Mouse (Mus musculus) Patski (cell line): ENCODE measurements around the gene Pamr1. TPM values are rescaled to one million over a fixed set of nuclear protein-coding genes. Genes with fewer than 3 reads are reported as not detected.

Experiments used
- ATAC-seq: fragments of 100-300 bp; one replicate; pipeline ENCODE4 v1.8.0; 2021
- CTCF ChIA-PET: fragments of 350-600 bp; sonication (Branson Sonifier 250); formaldehyde crosslinking; loops from one replicate; lab custom pipeline; 2022; ENCODE audit warnings: inconsistent platforms; lab: Charles Lee
- POLR2A ChIA-PET: fragments of 350-600 bp; sonication (Branson Sonifier 250); formaldehyde crosslinking; loops from one replicate; lab custom pipeline; 2022; ENCODE audit warnings: antibody characterized with exemption, inconsistent platforms; lab: Charles Lee
- DNase-seq: peaks from one replicate; pipeline ENCODE4 v3.0.0-alpha.2; 2011; ENCODE audit warnings: low read depth, low spot score
- H3K27me3 ChIP-seq: fragments of 371-371 bp; one replicate; pipeline ENCODE4 v1.5.1; 2021
- CTCF ChIP-seq: fragments of 100-300 bp; IDR thresholded peaks from one replicate; pipeline ENCODE4 v1.5.1; 2021
- in situ Hi-C: fragments of 300-500 bp; cut with MboI; formaldehyde crosslinking; loops from 3 replicates; pipeline ENCODE4 v1.11.1; 2018; ENCODE audit warnings: low pct_unique_long_range_greater_than_20kb, mixed read lengths
- polyA plus RNA-seq: library from polyadenylated mRNA; unstranded; gene quantifications from one replicate; pipeline ENCODE4 v1.2.3, GENCODE M21; 2021

The Pamr1 gene
- polyA plus RNA-seq, 1 experiment from 2014 or later, result 19.0 TPM

GRCm38 (mm10) chr2:102676716-102677312, 127.0 kb downstream of the Pamr1 start:
- in situ Hi-C loops, result loop anchor here (5.0 to 10.0 kb wide), 2 partner anchors 85 to 668 kb away; no protein-coding TSS in a partner anchor
- ATAC-seq (no peak), DNase-seq (no peak)
- H3K27me3 ChIP-seq, result no peaks in the 10 kb centered on the region
- ChIA-PET CTCF (interaction anchor here (0.9 to 1.5 kb wide), 3 partner anchors 24 to 405 kb away, joined by 3 to 4 read pairs (median 4); no protein-coding TSS in a partner anchor), POLR2A (interaction anchor here (0.8 kb wide), 1 partner anchor 17 kb away, joined by 4 read pairs; no protein-coding TSS in a partner anchor)
- no peak for TF ChIP-seq CTCF

DNA sequence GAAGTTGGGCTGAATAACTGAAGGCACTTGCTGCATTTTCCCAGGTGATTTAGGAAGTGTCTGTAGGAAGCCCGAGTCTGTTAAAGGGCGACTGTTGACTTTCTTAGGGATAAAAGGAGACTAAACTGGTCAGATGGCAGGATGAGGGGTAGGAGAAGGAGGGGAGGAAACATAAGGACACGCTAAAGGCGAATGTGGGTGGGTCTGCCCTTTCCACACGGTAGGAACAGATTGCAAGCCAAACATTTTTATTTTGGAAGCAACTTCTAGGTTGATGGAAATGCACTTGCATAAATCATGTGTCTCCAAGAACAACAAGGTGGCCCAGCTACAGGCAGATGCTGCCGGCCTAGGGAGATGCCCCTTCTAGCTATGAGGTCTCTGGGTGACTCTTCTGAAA, 127.6 kb downstream of the Pamr1 start:
- H3K27me3 ChIP-seq, result no peaks in the 10 kb centered on the region
- ChIA-PET POLR2A (no interaction called here), CTCF (no interaction called here)
- in situ Hi-C loops, result loop anchor here (5.0 to 10.0 kb wide), 2 partner anchors 85 to 667 kb away; no protein-coding TSS in a partner anchor
- ATAC-seq (no peak), DNase-seq (no peak)
- no peak for TF ChIP-seq CTCF

- TF ChIP-seq CTCF, result no peak
- ChIA-PET CTCF (interaction anchor here (1.7 kb wide), 1 partner anchor 169 kb away, joined by 4 read pairs; no protein-coding TSS in a partner anchor), POLR2A (no interaction called here)
- no peak for DNase-seq
- no peaks in the 10 kb centered on the region for H3K27me3 ChIP-seq
- in situ Hi-C loops, result loop anchor here (5.0 to 10.0 kb wide), 4 partner anchors 121 to 396 kb away; no protein-coding TSS in a partner anchor
- ATAC-seq, result no peak
These were observed 131.5 kb downstream of the Pamr1 start for GRCm38 (mm10) chr2:102681351-102681750.

DNA sequence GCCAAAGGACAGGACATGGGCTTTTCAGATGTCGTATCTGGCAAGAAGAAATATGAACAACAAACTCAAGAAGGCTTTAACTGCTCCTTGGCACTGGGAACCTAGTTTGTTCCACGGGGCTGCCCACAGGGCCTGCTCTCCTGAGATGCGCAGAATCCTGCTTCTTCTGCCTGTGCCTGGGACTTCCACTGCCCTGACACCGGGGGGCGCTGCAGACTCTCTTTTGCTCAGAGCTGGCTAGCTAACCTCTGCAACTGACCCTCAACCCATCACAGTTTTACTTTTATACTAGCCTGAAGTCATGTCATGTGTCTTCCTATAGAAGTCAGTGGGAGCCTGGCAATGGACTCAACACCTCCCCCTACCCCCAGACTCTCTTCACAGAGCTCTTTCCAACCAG, 132.4 kb downstream of the Pamr1 start:
- TF ChIP-seq CTCF, result peak; percentile 89
- H3K27me3 ChIP-seq, result no peaks in the 10 kb centered on the region
- in situ Hi-C loops, result loop anchor here (5.0 to 10.0 kb wide), 4 partner anchors 120 to 395 kb away; no protein-coding TSS in a partner anchor
- ChIA-PET POLR2A (interaction anchor here (0.7 kb wide), 1 partner anchor 299 kb away, joined by 3 read pairs; no protein-coding TSS in a partner anchor), CTCF (interaction anchor here (1.1 to 1.7 kb wide), 4 partner anchors 71 to 403 kb away, joined by 3 to 4 read pairs (median 4); no protein-coding TSS in a partner anchor)
- DNase-seq (no peak), ATAC-seq (no peak)

- in situ Hi-C loops, result loop anchor here (10.0 kb wide), 1 partner anchor 209 kb away; no protein-coding TSS in a partner anchor
- CTCF ChIA-PET, result interaction anchor here (0.7 to 2.1 kb wide), 15 partner anchors 14 to 399 kb away, joined by 3 to 10 read pairs (median 4); no protein-coding TSS in a partner anchor
- POLR2A ChIA-PET, result interaction anchor here (0.7 kb wide), 1 partner anchor 48 kb away, joined by 3 read pairs; no protein-coding TSS in a partner anchor
- peak; percentile 57 for TF ChIP-seq CTCF
- ATAC-seq (no peak), DNase-seq (no peak)
- no peaks in the 10 kb centered on the region for H3K27me3 ChIP-seq
These were observed 135.7 kb downstream of the Pamr1 start for GRCm38 (mm10) chr2:102685371-102686107.

DNA sequence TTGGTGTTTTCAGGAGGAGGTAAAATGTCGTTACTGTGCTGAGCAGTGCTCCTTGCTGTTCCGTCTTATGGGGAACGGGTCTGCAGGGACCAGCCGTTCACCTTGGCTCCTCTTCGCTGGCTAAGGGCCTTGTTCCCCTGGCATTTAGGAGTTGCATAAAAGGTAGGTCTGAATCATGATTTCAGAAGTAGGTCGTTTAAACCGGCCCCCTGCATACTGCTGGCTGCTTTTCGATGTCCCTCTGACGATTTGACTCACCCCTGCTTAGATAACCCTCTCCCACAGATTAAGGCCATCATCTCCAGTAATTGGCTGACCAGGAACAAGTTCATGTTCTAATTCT, 136.3 kb downstream of the Pamr1 start:
- CTCF ChIA-PET, result interaction anchor here (0.7 to 2.1 kb wide), 13 partner anchors 16 to 399 kb away, joined by 3 to 10 read pairs (median 4); no protein-coding TSS in a partner anchor
- no peaks in the 10 kb centered on the region for H3K27me3 ChIP-seq
- in situ Hi-C loops, result loop anchor here (10.0 kb wide), 1 partner anchor 209 kb away; no protein-coding TSS in a partner anchor
- no peak for ATAC-seq
- DNase-seq, result no peak
- POLR2A ChIA-PET, result interaction anchor here (0.7 kb wide), 1 partner anchor 48 kb away, joined by 3 read pairs; no protein-coding TSS in a partner anchor
- TF ChIP-seq CTCF, result no peak

Other genes starting within 250 kb of the Pamr1 start
- gene Trim44, start 142.2 kb upstream of the Pamr1 start, polyA plus RNA-seq, result 88.6 TPM
- gene Fjx1, start 97.5 kb upstream of the Pamr1 start, polyA plus RNA-seq, result 10.4 TPM
- 0.92 TPM for gene Slc1a2, start 108.6 kb downstream of the Pamr1 start, polyA plus RNA-seq